Mouse (Mus musculus): ENCODE data around the gene Smc3.

DNA sequence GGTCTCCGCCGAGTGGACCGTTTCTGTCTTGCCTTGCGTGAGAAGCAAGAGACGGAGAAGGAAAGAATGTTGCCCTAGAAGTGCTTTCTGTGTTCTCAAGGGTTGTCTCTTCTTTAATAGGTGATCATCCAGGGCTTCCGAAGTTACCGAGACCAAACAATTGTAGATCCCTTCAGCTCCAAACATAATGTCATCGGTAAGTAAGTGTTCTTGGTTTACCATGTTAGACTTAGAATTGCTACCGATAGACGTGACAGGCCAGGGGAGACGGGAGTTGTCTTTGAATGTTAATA is 1.1 kb downstream of the Smc3 start:
- no peak for TF ChIP-seq CTCF (IDR thresholded peaks at IDR 0.05; ENCODE audit: low read depth)
- no peak for TF ChIP-seq EP300 (IDR thresholded peaks at IDR 0.05; ENCODE audit: low read depth)

All from liver, postnatal 0 days (tissue).